ENCODE assay signal across 23 mouse cellular contexts in genomic region chr11:75930208-75930607, GRCm38 (mm10). TPM values are rescaled to one million over a fixed set of nuclear protein-coding genes. Genes with fewer than 3 reads are reported as not detected.
"Had no signal": no experiment of that assay in that cellular context is flagged by ENCODE, and none has a peak within 500 bp of the region (broad histone marks: within the 10 kb centered on the region; RNA-seq: fewer than 3 reads in every experiment).

No protein-coding gene starts in this region.

- H3K27me3 ChIP-seq: heart, embryonic 12.5 days; hindbrain, embryonic 12.5 days; kidney, embryonic 15.5 days; limb, embryonic 13.5 days; limb, embryonic 15.5 days had no signal

- H3K27ac ChIP-seq: heart, embryonic 10.5 days; hindbrain, embryonic 10.5 days; hindbrain, embryonic 12.5 days; hindbrain, embryonic 14.5 days; kidney, embryonic 15.5 days; kidney, postnatal 0 days; limb, embryonic 13.5 days; limb, embryonic 15.5 days; liver, embryonic 13.5 days had no signal

- H3K9me3 ChIP-seq: heart, embryonic 10.5 days; heart, embryonic 12.5 days; hindbrain, embryonic 10.5 days; hindbrain, embryonic 12.5 days; kidney, embryonic 15.5 days; limb, embryonic 13.5 days; limb, embryonic 15.5 days; liver, embryonic 13.5 days had no signal

- H3K9ac ChIP-seq: heart, embryonic 12.5 days; hindbrain, embryonic 12.5 days; hindbrain, embryonic 14.5 days; kidney, embryonic 15.5 days; limb, embryonic 13.5 days; limb, embryonic 15.5 days; liver, embryonic 13.5 days had no signal

- H3K36me3 ChIP-seq: heart, embryonic 10.5 days; heart, embryonic 12.5 days; hindbrain, embryonic 10.5 days; hindbrain, embryonic 12.5 days; kidney, embryonic 15.5 days; limb, embryonic 13.5 days; limb, embryonic 15.5 days; liver, embryonic 13.5 days had no signal

- DNase-seq: gastrocnemius, postnatal 10 days; heart, postnatal 10 days; heart, postnatal 4 days; kidney, adult 11 months; kidney, adult 2 months; kidney, adult 9 months; kidney, postnatal 14 days; layer of hippocampus, adult 9-11 months; layer of hippocampus, postnatal 36 days; left cerebral cortex, postnatal 4 days; liver, embryonic 13.5 days had no signal

- ATAC-seq: hindbrain, embryonic 16.5 days; inflammation-experienced regulatory T-cells, adult 6 months had no signal

- H3K4me3 ChIP-seq: heart, embryonic 10.5 days; heart, embryonic 12.5 days; hindbrain, embryonic 10.5 days; hindbrain, embryonic 12.5 days; kidney, embryonic 15.5 days; limb, embryonic 13.5 days; limb, embryonic 15.5 days; liver, embryonic 13.5 days had no signal

- H3K4me2 ChIP-seq: heart, embryonic 12.5 days; hindbrain, embryonic 12.5 days; hindbrain, embryonic 14.5 days; kidney, embryonic 15.5 days; limb, embryonic 13.5 days; limb, embryonic 15.5 days; liver, embryonic 13.5 days had no signal

RNA-seq across cellular contexts. Expression of gene Rph3al, which starts 8.0 kb away (rescaled TPM):
- total RNA-seq: granulocyte monocyte progenitor cell, adult 5-6 weeks had no signal
